Mouse (Mus musculus) neural tube, embryonic 14.5 days (tissue): ENCODE measurements around the gene St6gal1. TPM values are rescaled to one million over a fixed set of nuclear protein-coding genes. Genes with fewer than 3 reads are reported as not detected.

ENCODE experiments used
- ATAC-seq: fragments of 200-750 bp; cut with Nextera tagmentation; 2 replicates; pipeline ENCODE4 v1.8.0; 2017; ENCODE audit warnings: low read depth, mild to moderate bottlenecking, moderate TSS enrichment, moderate library complexity
- H3K27ac ChIP-seq: fragments of 300-500 bp; sonication (generic); 2 replicates; pipeline ENCODE4 v1.5.1; 2014; ENCODE audit warnings: low read depth, mild to moderate bottlenecking, control low read depth, low read length, moderate library complexity, mixed read lengths
- H3K27me3 ChIP-seq: fragments of 300-500 bp; sonication (generic); 2 replicates; pipeline ENCODE4 v1.6.1; 2014; ENCODE audit warnings: low read length; ENCODE audit not compliant: control insufficient read depth, insufficient read depth
- H3K36me3 ChIP-seq: fragments of 300-500 bp; sonication (generic); 2 replicates; pipeline ENCODE4 v1.6.1; 2014; ENCODE audit warnings: low read length, mixed read lengths; ENCODE audit not compliant: control insufficient read depth, insufficient read depth
- H3K4me1 ChIP-seq: fragments of 300-500 bp; sonication (generic); 2 replicates; pipeline ENCODE4 v1.6.1; 2014; ENCODE audit warnings: low read length; ENCODE audit not compliant: control insufficient read depth, insufficient read depth
- H3K4me2 ChIP-seq: fragments of 300-500 bp; sonication (generic); 2 replicates; pipeline ENCODE4 v1.6.1; 2014; ENCODE audit warnings: mild to moderate bottlenecking, low read depth, low read length, control low read depth
- H3K4me3 ChIP-seq: fragments of 300-500 bp; sonication (generic); 2 replicates; pipeline ENCODE4 v1.5.1; 2014; ENCODE audit warnings: low read depth, low read length, control low read depth, mixed read lengths
- H3K9ac ChIP-seq: fragments of 300-500 bp; sonication (generic); replicated peaks from 2 replicates; pipeline ENCODE4 v1.6.1; 2014; ENCODE audit warnings: low read depth, mild to moderate bottlenecking, control low read depth, low read length, mixed read lengths
- H3K9me3 ChIP-seq: fragments of 300-500 bp; sonication (generic); 2 replicates; pipeline ENCODE4 v1.6.1; 2016; ENCODE audit warnings: low read length; ENCODE audit not compliant: control insufficient read depth
- WGBS: fragments of 180-500 bp; shearing (Covaris S2); extraction: QIAGEN DNeasy Blood & Tissue Kit; methylation state at CpG from one replicate; pipeline ENCODE4 v1.1.7; 2014; 5-methylcytosine and 5-hydroxymethylcytosine counted together
- polyA plus RNA-seq: library from polyadenylated mRNA; unstranded; fragments of >200 nt; fragmentation: Nextera tagmentation; extraction: Ambion mirVana; gene quantifications from 2 replicates; pipeline ENCODE4 v1.2.1, GENCODE M21; 2014

St6gal1 gene
- polyA plus RNA-seq, 1 experiment from 2014 or later, result 23.0 TPM

DNA sequence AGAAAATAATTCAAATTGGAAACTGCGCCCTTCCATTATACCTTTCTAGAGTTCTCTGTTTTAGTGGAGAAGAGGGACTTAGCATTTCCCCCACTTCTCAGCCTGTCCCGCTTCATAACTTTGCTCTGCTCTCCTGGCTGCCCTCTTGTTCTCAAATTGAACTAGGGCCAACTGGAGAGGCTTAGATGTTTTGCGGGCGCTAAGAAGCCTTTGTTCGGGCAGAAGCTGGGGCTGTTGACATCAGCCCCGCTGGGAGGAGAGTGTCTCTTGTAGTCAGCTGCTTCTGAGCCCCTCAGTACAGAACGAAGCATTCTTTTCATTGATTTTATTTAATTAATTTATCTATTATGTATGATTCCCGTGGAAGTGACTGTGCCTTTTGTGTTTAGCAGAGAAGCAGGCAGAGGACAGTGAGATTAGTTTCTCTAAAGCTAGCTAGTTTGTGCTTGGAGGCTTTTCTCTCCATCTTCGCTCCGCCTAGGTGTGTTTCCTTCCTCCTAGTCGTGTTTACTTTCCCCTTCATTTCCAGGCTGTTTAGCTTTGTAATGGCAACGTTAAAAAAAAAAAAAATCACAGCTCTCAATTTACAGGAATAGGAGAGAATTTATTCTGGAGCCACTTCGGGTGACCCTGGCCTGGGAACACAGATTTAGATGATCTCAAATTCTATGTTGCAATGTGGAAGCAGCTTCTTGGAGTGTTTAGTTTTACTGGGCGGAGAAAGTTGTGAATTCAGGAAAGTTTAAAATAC lies 2.2 kb downstream of the St6gal1 start:
- H3K27me3 ChIP-seq, result no peaks in the 10 kb centered on the region
- 12% methylated on average over 14 of the region's 14 CpGs for WGBS

DNA sequence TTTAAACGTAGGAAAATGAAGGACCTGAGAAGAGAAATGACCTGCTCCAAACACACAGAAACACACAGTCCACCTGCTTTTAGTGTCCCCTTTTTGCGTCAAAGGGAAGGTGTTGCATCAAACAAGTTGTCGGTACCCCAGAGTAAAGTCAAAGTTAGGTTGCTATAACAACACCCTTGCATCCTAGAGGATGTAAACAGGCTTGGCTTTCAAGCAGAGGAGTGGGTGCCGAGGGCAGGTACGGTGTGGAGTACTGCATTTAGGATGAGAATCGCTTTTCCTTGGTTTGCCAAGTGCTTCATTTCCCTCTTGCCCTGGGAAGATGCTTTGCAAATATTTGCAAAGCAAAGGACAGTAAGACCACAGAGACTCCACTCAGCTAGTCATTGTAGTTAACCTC lies 3.3 kb downstream of the St6gal1 start:
- Histone ChIP-seq H3K36me3 (no peaks in the 10 kb centered on the region), H3K27me3 (no peaks in the 10 kb centered on the region), H3K4me2 (peak overlapping the region; percentile 82), H3K9ac (no peak overlapping the region), H3K9me3 (no peaks in the 10 kb centered on the region), H3K4me3 (no peak overlapping the region), H3K27ac (no peak overlapping the region), H3K4me1 (peaks cover 17% of the 10 kb centered on the region)
- 21% methylated on average over 6 of the region's 6 CpGs for WGBS
- no peak for ATAC-seq

More for the DNA sequence above, 2.2 kb downstream of the St6gal1 start:
- Histone ChIP-seq H3K9ac (peak overlapping the region; percentile 91), H3K4me2 (peak overlapping the region; percentile 82), H3K4me3 (peak overlapping the region; percentile 87), H3K4me1 (peaks cover 17% of the 10 kb centered on the region), H3K36me3 (no peaks in the 10 kb centered on the region), H3K27ac (peak overlapping the region; percentile 95), H3K9me3 (no peaks in the 10 kb centered on the region)
- no peak; the same call in 1 of the 2 replicates for ATAC-seq

DNA sequence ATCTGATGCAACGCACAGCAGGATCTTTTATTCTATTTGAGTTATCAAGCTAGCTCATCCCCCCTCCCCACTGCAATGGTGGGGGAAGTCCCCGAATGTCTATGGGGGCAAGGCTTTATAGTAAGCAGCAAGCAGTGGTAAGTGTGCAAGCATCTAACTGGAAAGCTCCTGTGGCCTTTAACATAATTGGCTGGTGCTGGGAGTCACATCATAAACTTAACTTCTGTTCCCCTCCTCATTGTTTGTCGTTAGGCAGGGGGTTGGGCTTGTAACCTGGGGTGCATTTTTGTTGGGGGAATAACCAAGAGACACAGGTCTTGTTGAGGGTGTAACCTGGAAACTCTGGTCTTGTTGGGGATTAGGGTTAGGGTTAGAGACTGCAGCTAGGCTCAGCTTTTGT lies 3.9 kb downstream of the St6gal1 start:
- H3K4me3 ChIP-seq, result no peak overlapping the region
- no peak for ATAC-seq
- no peak overlapping the region for H3K9ac ChIP-seq

DNA sequence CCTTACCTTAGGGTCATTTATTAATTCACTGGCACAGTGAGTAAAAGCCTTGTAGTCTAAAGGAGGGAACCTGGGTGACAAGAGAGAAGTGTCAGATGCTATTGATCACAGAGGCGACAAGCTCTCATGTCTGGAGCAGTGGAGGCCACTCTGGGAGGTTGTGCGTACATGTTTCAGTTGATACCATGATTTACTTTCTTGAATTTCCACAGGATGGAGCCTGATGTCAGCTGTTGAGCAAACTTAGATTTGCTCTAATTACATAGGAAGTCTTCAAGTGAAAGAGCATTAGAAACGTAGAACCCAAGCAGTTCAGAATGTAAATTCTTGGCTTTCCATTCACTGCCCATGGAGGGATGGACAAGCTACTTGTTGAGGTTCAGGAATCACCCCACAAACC lies 5.4 kb downstream of the St6gal1 start:
- 62% methylated on average over 3 of the region's 3 CpGs for WGBS
- Histone ChIP-seq H3K4me3 (no peak overlapping the region), H3K4me2 (no peak overlapping the region), H3K27ac (no peak overlapping the region), H3K9ac (no peak overlapping the region), H3K9me3 (no peaks in the 10 kb centered on the region), H3K4me1 (peaks cover 17% of the 10 kb centered on the region), H3K27me3 (no peaks in the 10 kb centered on the region), H3K36me3 (no peaks in the 10 kb centered on the region)
- no peak for ATAC-seq

More for the DNA sequence above, 3.9 kb downstream of the St6gal1 start:
- 19% methylated on average over 3 of the region's 3 CpGs for WGBS
- Histone ChIP-seq H3K36me3 (no peaks in the 10 kb centered on the region), H3K9me3 (no peaks in the 10 kb centered on the region), H3K4me1 (peaks cover 17% of the 10 kb centered on the region), H3K27ac (no peak overlapping the region), H3K27me3 (no peaks in the 10 kb centered on the region), H3K4me2 (peak overlapping the region; percentile 82; the same call in 1 of the 2 replicates)

DNA sequence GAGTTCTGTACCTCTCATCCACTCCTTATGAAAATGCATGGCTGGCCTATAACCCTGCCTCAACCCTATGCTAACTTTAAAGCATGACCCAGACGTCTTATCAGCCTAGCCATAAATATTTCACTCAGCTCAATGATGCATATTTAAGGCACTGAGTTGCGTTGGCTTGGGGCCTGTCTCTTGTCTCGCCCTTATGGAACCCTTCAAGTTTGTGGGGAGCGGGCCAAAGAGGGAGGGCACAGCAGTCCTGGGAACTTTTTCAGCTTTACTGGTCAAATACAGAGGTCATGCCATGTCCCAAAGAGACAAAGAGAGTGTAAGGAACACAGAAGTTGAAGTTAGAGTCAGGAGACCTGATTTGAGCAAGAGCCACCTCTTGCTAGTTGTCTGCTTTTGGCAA lies 6.6 kb downstream of the St6gal1 start:
- no peaks in the 10 kb centered on the region for H3K9me3 ChIP-seq
- H3K4me3 ChIP-seq, result no peak overlapping the region
- no peaks in the 10 kb centered on the region for H3K27me3 ChIP-seq
- no peak overlapping the region for H3K9ac ChIP-seq
- no peak overlapping the region for H3K4me2 ChIP-seq
- no peak overlapping the region for H3K27ac ChIP-seq
- 28% methylated on average over 4 of the region's 4 CpGs for WGBS
- ATAC-seq, result no peak
- no peaks in the 10 kb centered on the region for H3K36me3 ChIP-seq
- peaks cover 17% of the 10 kb centered on the region for H3K4me1 ChIP-seq

DNA sequence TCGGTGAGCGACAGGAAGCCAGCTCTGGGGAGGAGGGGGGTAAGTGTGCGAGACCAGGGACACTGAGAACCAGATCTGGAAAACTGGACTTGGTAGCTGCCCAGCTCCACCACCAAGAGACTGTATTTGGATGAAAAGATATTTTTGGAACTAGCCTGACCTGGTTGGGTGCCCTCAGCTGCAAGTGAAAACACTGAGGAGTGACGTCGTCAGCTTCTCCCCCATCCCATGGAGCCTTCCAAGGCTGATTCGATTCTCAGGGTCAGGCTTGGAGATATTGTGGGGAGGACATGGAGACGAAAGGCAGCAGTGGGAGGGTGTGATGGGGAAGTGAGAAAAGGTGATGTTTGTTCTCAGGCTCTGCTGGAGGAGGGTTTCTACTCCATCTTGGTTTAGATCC lies 8.2 kb downstream of the St6gal1 start:
- no peak overlapping the region for H3K4me2 ChIP-seq
- H3K27ac ChIP-seq, result no peak overlapping the region
- 78% methylated on average over 7 of the region's 7 CpGs for WGBS
- H3K36me3 ChIP-seq, result no peaks in the 10 kb centered on the region
- H3K4me1 ChIP-seq, result peaks cover 11% of the 10 kb centered on the region
- H3K4me3 ChIP-seq, result no peak overlapping the region
- H3K9ac ChIP-seq, result no peak overlapping the region
- no peaks in the 10 kb centered on the region for H3K27me3 ChIP-seq
- ATAC-seq, result no peak
- H3K9me3 ChIP-seq, result no peaks in the 10 kb centered on the region

DNA sequence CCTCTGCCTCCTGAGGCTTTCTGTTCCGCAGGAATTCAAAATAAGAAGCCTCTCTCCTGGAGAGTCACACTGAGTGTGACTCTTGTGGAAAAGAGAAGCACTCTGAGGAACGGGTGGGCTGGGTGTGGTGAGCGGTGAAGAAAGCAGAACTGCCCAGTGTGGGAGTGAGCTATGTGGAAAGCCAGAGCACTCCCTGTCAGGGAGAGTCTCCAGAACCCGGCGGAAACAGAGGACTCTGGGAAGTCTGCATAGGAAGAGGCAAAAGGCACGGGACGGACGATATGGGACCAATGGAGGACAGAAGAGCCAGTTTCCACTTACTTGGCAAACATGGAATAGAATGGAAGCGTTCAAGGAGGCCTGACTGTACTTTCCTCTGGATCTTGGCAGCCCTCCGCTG lies 9.0 kb downstream of the St6gal1 start:
- Histone ChIP-seq H3K9ac (no peak overlapping the region), H3K36me3 (no peaks in the 10 kb centered on the region), H3K9me3 (no peaks in the 10 kb centered on the region), H3K27ac (no peak overlapping the region), H3K27me3 (no peaks in the 10 kb centered on the region), H3K4me1 (0 out of 2 replicates have a peak, but pooled peaks cover 4% of the 10 kb centered on the region), H3K4me3 (no peak overlapping the region), H3K4me2 (no peak overlapping the region)
- WGBS, result 94% methylated on average over 10 of the region's 10 CpGs
- no peak for ATAC-seq

- Histone ChIP-seq H3K4me2 (no peak overlapping the region), H3K4me1 (no peaks in the 10 kb centered on the region), H3K36me3 (no peaks in the 10 kb centered on the region), H3K9ac (no peak overlapping the region), H3K4me3 (no peak overlapping the region), H3K27ac (no peak overlapping the region), H3K9me3 (no peaks in the 10 kb centered on the region), H3K27me3 (no peaks in the 10 kb centered on the region)
- WGBS, result 89% methylated on average over 5 of the region's 5 CpGs
- ATAC-seq, result no peak
Observed at GRCm38 (mm10) chr16:23234557-23234956, 10.0 kb downstream of the St6gal1 start.

- 61% methylated on average over 7 of the region's 7 CpGs for WGBS
Observed at GRCm38 (mm10) chr16:23235173-23235694, 10.7 kb downstream of the St6gal1 start.

More at GRCm38 (mm10) chr16:23235173-23235694, 10.7 kb downstream of the St6gal1 start:
- no peak overlapping the region for H3K9ac ChIP-seq
- H3K4me1 ChIP-seq, result peaks cover 6% of the 10 kb centered on the region; the same call in 1 of the 2 replicates
- H3K27ac ChIP-seq, result no peak overlapping the region
- H3K4me3 ChIP-seq, result no peak overlapping the region
- H3K27me3 ChIP-seq, result no peaks in the 10 kb centered on the region
- H3K36me3 ChIP-seq, result no peaks in the 10 kb centered on the region
- H3K9me3 ChIP-seq, result no peaks in the 10 kb centered on the region
- H3K4me2 ChIP-seq, result no peak overlapping the region
- ATAC-seq, result no peak
